Mouse (Mus musculus) liver, postnatal 0 days (tissue): ENCODE data around the gene Prr30.

Experiments used
- CTCF ChIP-seq: sonication (generic); IDR thresholded peaks from 2 replicates; pipeline ENCODE4 v1.5.1; 2016; ENCODE audit warnings: antibody characterized with exemption, low read depth
- EP300 ChIP-seq: IDR thresholded peaks from 2 replicates; pipeline ENCODE4 v1.6.1; 2016; ENCODE audit warnings: antibody characterized with exemption, low read depth, mild to moderate bottlenecking

DNA sequence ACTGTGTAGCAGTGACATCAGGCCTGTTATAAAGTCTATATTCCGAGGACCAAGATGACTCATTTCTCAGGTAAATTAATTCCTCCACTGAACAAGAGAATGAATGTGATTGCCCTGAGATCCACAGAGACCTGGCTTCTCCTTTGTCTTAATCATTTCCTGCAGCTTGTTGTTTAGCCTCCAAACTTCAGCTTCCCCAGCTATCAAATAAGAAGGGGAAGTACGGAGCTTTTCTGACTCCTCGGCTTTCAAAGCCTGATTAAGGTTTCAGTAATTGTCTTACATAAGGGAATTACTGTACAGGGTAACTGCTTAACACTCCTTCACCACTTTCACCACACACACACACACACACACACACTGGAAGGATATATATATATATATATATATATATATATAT lies 46.7 kb upstream of the Prr30 start:
- TF ChIP-seq CTCF (no peak), EP300 (no peak)
